Mouse (Mus musculus): ENCODE results near the gene Mybpc2.

- TF ChIP-seq CTCF (IDR thresholded peaks at IDR 0.05; ENCODE audit: control insufficient read depth, insufficient read depth, insufficient replicate concordance, low read depth, low read length): no peak
- TF ChIP-seq POLR2A (IDR thresholded peaks at IDR 0.05; ENCODE audit: control insufficient read depth, low read depth, low read length): no peak
Measured at GRCm38 (mm10) chr7:44547041-44547440, 22.6 kb upstream of the Mybpc2 start.

All from testis, adult 2 months (tissue).